15 mouse cellular contexts compared by ENCODE assay signal in genomic region chr1:179833596-179833995, GRCm38 (mm10). TPM values are rescaled to one million over a fixed set of nuclear protein-coding genes. Genes with fewer than 3 reads are reported as not detected.
"Had no signal": no experiment of that assay in that cellular context is flagged by ENCODE, and none has a peak within 500 bp of the region (broad histone marks: within the 10 kb centered on the region; RNA-seq: fewer than 3 reads in every experiment).

No protein-coding gene starts in this region.

- H3K9me3 ChIP-seq: midbrain, embryonic 15.5 days; neural tube, embryonic 12.5 days; stomach, embryonic 15.5 days had no signal

- H3K4me2 ChIP-seq: lung, embryonic 14.5 days; midbrain, embryonic 13.5 days; midbrain, embryonic 15.5 days; neural tube, embryonic 12.5 days; stomach, embryonic 15.5 days had no signal

- H3K27ac ChIP-seq: liver, embryonic 14.5 days; midbrain, embryonic 10.5 days; midbrain, embryonic 13.5 days; midbrain, embryonic 15.5 days; neural tube, embryonic 12.5 days; stomach, embryonic 15.5 days; stomach, postnatal 0 days had no signal

- H3K4me3 ChIP-seq: midbrain, embryonic 10.5 days; midbrain, embryonic 13.5 days; midbrain, embryonic 15.5 days; neural tube, embryonic 12.5 days; stomach, embryonic 15.5 days had no signal

- H3K36me3 ChIP-seq: midbrain, embryonic 10.5 days; midbrain, embryonic 13.5 days; midbrain, embryonic 15.5 days; neural tube, embryonic 12.5 days; stomach, embryonic 15.5 days had no signal

- ATAC-seq: midbrain, embryonic 13.5 days; midbrain, embryonic 15.5 days had no signal

- H3K4me1 ChIP-seq: midbrain, embryonic 10.5 days; midbrain, embryonic 13.5 days; midbrain, embryonic 15.5 days; neural tube, embryonic 12.5 days; stomach, embryonic 15.5 days had no signal

- H3K9ac ChIP-seq: liver, embryonic 14.5 days; lung, embryonic 14.5 days; midbrain, embryonic 13.5 days; midbrain, embryonic 15.5 days; neural tube, embryonic 12.5 days; stomach, embryonic 15.5 days had no signal

- H3K27me3 ChIP-seq: midbrain, embryonic 13.5 days; midbrain, embryonic 15.5 days; neural tube, embryonic 12.5 days; stomach, embryonic 15.5 days had no signal

- DNase-seq: lung, adult 18-20 months; lung, embryonic 14.5 days; lung, postnatal 10 days; lung, postnatal 4 days; right cerebral cortex, postnatal 14 days; thymus, adult 2 months; thymus, postnatal 25 days had no signal

RNA-seq across cellular contexts. Expression of gene Gm10518, which starts 30.4 kb away (rescaled TPM):
- polyA plus RNA-seq: lung, embryonic 14.5 days; lung, embryonic 16.5 days; thymus, adult 2 months had no signal
